Mouse (Mus musculus): ENCODE data around the gene Cd81. TPM values are rescaled to one million over a fixed set of nuclear protein-coding genes. Genes with fewer than 3 reads are reported as not detected.

The Cd81 gene
- polyA plus RNA-seq, 1 experiment from 2014 or later: 765 TPM

GRCm38 (mm10) chr7:143008996-143009665 lies 43.4 kb upstream of the Cd81 start:
- Histone ChIP-seq H3K4me3 (ENCODE audit: low read length) (peak overlapping the region; percentile 2; the same call in 1 of the 2 replicates), H3K9me3 (ENCODE audit: control insufficient read depth, low read length) (no peaks in the 10 kb centered on the region), H3K9ac (ENCODE audit: low read length) (peak overlapping the region; percentile 33), H3K4me2 (ENCODE audit: low read depth, low read length) (peak overlapping the region; percentile 40), H3K27ac (ENCODE audit: low read length) (peak overlapping the region; percentile 99), H3K4me1 (replicated peaks; ENCODE audit: control insufficient read depth, insufficient read depth, low read length) (peaks cover 71% of the 10 kb centered on the region), H3K36me3 (ENCODE audit: control insufficient read depth, insufficient read depth, low read length) (no peaks in the 10 kb centered on the region), H3K27me3 (ENCODE audit: control insufficient read depth, insufficient read depth, low read depth, low read length) (no peaks in the 10 kb centered on the region)
- 20% methylated on average over 3 of the region's 4 CpGs for WGBS
- peak; percentile 80 for ATAC-seq (ENCODE audit: low read depth)

DNA sequence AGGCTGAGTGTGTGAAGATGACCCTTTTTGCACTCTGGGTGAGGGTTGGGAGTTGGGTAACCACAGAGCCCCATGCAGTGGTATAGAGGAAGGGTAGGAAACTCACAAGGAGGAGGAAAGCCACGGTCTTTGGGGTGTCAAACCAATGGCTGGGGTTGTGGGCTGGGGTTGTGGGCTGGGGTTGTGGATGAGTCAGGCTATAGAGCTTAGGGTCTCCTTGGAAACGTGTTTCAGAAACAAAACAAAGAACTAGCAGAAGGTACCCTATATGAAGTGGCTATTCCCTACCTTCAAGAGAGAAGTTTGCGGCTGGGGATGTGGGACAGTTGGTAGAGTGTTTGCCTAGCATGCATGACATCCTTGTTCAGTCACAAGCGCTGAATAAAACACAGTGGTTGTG lies 42.5 kb upstream of the Cd81 start:
- Histone ChIP-seq H3K9me3 (ENCODE audit: control insufficient read depth, low read length) (no peaks in the 10 kb centered on the region), H3K4me1 (replicated peaks; ENCODE audit: control insufficient read depth, insufficient read depth, low read length) (peaks cover 74% of the 10 kb centered on the region), H3K9ac (ENCODE audit: low read length) (no peak overlapping the region), H3K4me2 (ENCODE audit: low read depth, low read length) (no peak overlapping the region), H3K36me3 (ENCODE audit: control insufficient read depth, insufficient read depth, low read length) (no peaks in the 10 kb centered on the region), H3K4me3 (ENCODE audit: low read length) (no peak overlapping the region), H3K27ac (ENCODE audit: low read length) (peak overlapping the region; percentile 99), H3K27me3 (ENCODE audit: control insufficient read depth, insufficient read depth, low read depth, low read length) (no peaks in the 10 kb centered on the region)
- WGBS: 74% methylated on average over 4 of the region's 4 CpGs
- ATAC-seq (ENCODE audit: low read depth): no peak

DNA sequence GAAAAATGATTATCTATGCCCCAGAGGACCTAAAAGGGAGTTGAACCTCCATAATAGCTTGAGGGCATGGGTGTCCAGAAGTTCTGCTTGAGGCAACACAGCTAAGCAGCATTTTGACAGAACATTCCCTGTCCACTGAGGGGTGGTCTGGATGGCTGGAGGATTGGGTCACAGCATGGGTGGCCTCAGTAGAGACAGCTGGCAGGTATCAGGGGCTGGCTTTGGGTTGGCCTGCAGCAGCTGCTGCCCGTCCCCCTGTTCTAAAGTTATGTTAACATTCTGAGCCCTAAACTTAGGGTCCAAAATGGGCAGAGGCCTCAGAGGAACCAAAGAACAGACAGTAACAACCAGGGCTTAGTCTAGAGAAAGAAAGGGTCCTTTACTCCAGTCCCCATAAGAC lies 41.3 kb upstream of the Cd81 start:
- no peak overlapping the region for H3K4me3 ChIP-seq (ENCODE audit: low read length)
- no peaks in the 10 kb centered on the region for H3K36me3 ChIP-seq (ENCODE audit: control insufficient read depth, insufficient read depth, low read length)
- ATAC-seq (ENCODE audit: low read depth): no peak
- no peak overlapping the region for H3K27ac ChIP-seq (ENCODE audit: low read length)
- H3K4me2 ChIP-seq (ENCODE audit: low read depth, low read length): no peak overlapping the region
- no peak overlapping the region for H3K9ac ChIP-seq (ENCODE audit: low read length)
- H3K4me1 ChIP-seq (replicated peaks; ENCODE audit: control insufficient read depth, insufficient read depth, low read length): peaks cover 80% of the 10 kb centered on the region
- no peaks in the 10 kb centered on the region for H3K9me3 ChIP-seq (ENCODE audit: control insufficient read depth, low read length)
- 61% methylated on average over 1 of the region's 1 CpGs for WGBS
- no peaks in the 10 kb centered on the region for H3K27me3 ChIP-seq (ENCODE audit: control insufficient read depth, insufficient read depth, low read depth, low read length)

DNA sequence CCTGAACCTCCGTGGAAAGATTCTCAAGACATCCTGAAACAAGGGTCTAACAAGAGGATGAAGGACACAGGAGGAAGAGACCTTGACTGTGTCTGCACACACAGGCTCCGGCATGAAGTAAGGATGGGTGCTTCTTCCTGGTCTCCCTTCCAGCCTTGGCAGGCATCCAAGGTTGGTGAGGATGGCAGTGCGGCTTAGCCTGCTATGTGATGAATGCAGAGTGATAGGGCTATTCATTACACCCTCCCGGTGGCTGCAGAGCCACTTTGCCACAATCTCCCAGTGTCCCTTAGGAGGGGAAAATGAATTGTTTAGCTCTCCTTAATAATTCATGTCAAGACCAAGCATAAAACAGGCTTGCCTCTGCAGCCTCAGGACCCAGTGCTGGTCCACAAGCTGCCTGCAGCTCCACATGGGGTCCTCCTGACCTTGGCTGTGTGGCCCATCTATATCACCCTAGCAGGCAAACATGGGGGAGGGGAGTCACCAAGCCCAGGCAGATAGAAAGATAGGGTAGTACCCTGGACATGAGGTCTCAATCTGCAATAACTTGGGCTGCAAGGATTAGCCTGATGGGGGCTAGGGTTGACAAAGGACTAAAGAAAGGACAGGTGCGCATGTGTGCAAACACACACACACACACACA lies 40.2 kb upstream of the Cd81 start:
- H3K4me1 ChIP-seq (replicated peaks; ENCODE audit: control insufficient read depth, insufficient read depth, low read length): peaks cover 82% of the 10 kb centered on the region
- H3K27ac ChIP-seq (ENCODE audit: low read length): peak overlapping the region; percentile 58
- no peaks in the 10 kb centered on the region for H3K36me3 ChIP-seq (ENCODE audit: control insufficient read depth, insufficient read depth, low read length)
- no peak overlapping the region for H3K4me3 ChIP-seq (ENCODE audit: low read length)
- H3K9ac ChIP-seq (ENCODE audit: low read length): no peak overlapping the region
- H3K9me3 ChIP-seq (ENCODE audit: control insufficient read depth, low read length): no peaks in the 10 kb centered on the region
- ATAC-seq (ENCODE audit: low read depth): no peak
- WGBS: 50% methylated on average over 5 of the region's 5 CpGs
- H3K4me2 ChIP-seq (ENCODE audit: low read depth, low read length): no peak overlapping the region
- H3K27me3 ChIP-seq (ENCODE audit: control insufficient read depth, insufficient read depth, low read depth, low read length): no peaks in the 10 kb centered on the region

DNA sequence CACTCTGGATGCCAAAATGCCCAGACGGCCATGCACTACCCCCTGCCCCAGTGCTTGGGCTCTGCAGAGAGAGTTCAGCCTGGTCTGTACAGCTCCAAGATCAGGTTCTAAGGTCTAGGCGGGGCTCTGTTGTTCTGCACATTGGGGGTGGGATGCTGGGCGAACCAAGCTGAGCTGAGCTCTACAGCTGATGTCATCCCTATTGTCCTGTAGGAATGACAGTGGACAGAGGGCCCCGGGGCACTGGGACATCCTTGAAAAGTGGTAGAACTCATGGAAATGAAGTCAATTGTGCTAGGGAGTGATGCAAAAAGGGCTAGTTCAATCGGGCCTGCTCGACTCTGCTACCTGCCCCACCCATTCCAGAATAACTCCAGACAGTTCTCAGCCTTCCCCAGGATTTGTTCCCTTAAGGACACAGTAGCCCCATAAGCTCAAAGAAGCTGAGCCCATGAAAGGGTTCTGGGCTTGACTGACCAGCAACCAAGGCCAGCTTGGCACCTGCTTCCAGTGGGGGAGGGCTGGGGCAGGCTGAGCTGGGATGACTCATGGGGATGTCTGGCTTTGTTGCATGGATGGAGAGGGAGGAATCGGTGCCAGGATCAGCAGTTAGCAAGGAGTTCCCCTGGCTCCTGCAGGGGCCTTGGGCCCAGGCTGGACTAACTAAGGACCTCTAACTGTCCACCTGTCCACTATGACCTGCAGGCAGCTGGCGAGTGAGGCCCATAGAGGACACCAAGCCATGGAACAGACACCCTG lies 38.9 kb upstream of the Cd81 start:
- no peaks in the 10 kb centered on the region for H3K27me3 ChIP-seq (ENCODE audit: control insufficient read depth, insufficient read depth, low read depth, low read length)
- no peak overlapping the region for H3K4me2 ChIP-seq (ENCODE audit: low read depth, low read length)
- 65% methylated on average over 8 of the region's 8 CpGs for WGBS
- no peaks in the 10 kb centered on the region for H3K36me3 ChIP-seq (ENCODE audit: control insufficient read depth, insufficient read depth, low read length)
- no peak overlapping the region for H3K4me3 ChIP-seq (ENCODE audit: low read length)
- no peaks in the 10 kb centered on the region for H3K9me3 ChIP-seq (ENCODE audit: control insufficient read depth, low read length)
- ATAC-seq (ENCODE audit: low read depth): no peak
- H3K27ac ChIP-seq (ENCODE audit: low read length): peak overlapping the region; percentile 56
- H3K4me1 ChIP-seq (replicated peaks; ENCODE audit: control insufficient read depth, insufficient read depth, low read length): peaks cover 71% of the 10 kb centered on the region
- no peak overlapping the region for H3K9ac ChIP-seq (ENCODE audit: low read length)

DNA sequence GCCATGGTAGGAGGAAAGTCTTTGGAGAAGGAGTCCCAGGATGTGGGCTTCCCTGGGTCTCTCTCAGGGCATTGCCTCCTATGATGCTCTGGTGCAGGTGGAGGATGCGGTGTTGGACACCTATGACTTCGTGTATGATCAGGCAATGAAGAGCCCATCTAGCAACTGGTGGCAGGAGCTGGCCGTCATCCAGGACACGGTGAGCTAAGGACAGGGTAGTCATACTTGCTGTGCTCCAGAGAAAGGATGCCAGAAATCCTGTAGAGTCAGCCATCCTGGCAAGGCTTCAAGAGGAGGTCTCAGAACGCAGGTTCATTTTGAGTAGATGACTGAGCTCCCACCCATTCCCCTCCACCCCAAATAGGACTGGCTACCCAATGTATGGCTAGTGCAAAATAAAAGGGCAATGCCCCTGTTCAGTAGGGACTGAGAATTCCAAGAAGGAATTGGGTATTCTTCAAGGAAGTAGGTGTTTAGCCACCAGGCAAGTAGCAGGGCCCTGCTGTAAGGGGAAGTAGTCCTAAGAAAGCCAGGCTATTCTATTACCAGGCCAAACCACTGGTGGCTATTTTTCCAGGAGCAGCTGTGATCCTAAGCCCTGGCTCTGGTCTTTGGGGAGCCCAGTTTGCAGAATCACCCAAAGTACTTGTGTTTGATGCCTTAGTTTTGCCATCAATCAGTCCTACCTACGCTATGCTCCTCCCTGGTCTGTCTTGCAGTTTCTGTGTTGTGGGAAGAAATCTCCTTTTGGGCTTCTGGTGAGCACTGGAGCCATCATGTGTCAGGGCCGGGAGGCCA lies 37.5 kb upstream of the Cd81 start:
- Histone ChIP-seq H3K9ac (ENCODE audit: low read length) (no peak overlapping the region), H3K4me1 (replicated peaks; ENCODE audit: control insufficient read depth, insufficient read depth, low read length) (peaks cover 58% of the 10 kb centered on the region), H3K36me3 (ENCODE audit: control insufficient read depth, insufficient read depth, low read length) (no peaks in the 10 kb centered on the region), H3K4me3 (ENCODE audit: low read length) (no peak overlapping the region), H3K9me3 (ENCODE audit: control insufficient read depth, low read length) (no peaks in the 10 kb centered on the region), H3K27me3 (ENCODE audit: control insufficient read depth, insufficient read depth, low read depth, low read length) (no peaks in the 10 kb centered on the region), H3K4me2 (ENCODE audit: low read depth, low read length) (no peak overlapping the region), H3K27ac (ENCODE audit: low read length) (peak overlapping the region; percentile 92)
- 74% methylated on average over 7 of the region's 7 CpGs for WGBS
- ATAC-seq (ENCODE audit: low read depth): no peak

- Histone ChIP-seq H3K27ac (ENCODE audit: low read length) (peak overlapping the region; percentile 92), H3K4me1 (replicated peaks; ENCODE audit: control insufficient read depth, insufficient read depth, low read length) (peaks cover 50% of the 10 kb centered on the region), H3K4me3 (ENCODE audit: low read length) (no peak overlapping the region), H3K36me3 (ENCODE audit: control insufficient read depth, insufficient read depth, low read length) (no peaks in the 10 kb centered on the region), H3K27me3 (ENCODE audit: control insufficient read depth, insufficient read depth, low read depth, low read length) (no peaks in the 10 kb centered on the region), H3K9me3 (ENCODE audit: control insufficient read depth, low read length) (no peaks in the 10 kb centered on the region), H3K9ac (ENCODE audit: low read length) (peak overlapping the region; percentile 21; the same call in 1 of the 2 replicates), H3K4me2 (ENCODE audit: low read depth, low read length) (peak overlapping the region; percentile 35)
- 0% methylated on average over 1 of the region's 1 CpGs for WGBS
- peak; percentile 92 for ATAC-seq (ENCODE audit: low read depth)
Measured at GRCm38 (mm10) chr7:143015755-143016423, 36.6 kb upstream of the Cd81 start.

GRCm38 (mm10) chr7:143016424-143017142 lies 36.0 kb upstream of the Cd81 start:
- Histone ChIP-seq H3K4me3 (ENCODE audit: low read length) (no peak overlapping the region), H3K27ac (ENCODE audit: low read length) (peak overlapping the region; percentile 92), H3K4me1 (replicated peaks; ENCODE audit: control insufficient read depth, insufficient read depth, low read length) (peaks cover 44% of the 10 kb centered on the region), H3K36me3 (ENCODE audit: control insufficient read depth, insufficient read depth, low read length) (no peaks in the 10 kb centered on the region), H3K9me3 (ENCODE audit: control insufficient read depth, low read length) (no peaks in the 10 kb centered on the region), H3K9ac (ENCODE audit: low read length) (peak overlapping the region; percentile 21; the same call in 1 of the 2 replicates), H3K4me2 (ENCODE audit: low read depth, low read length) (peak overlapping the region; percentile 35), H3K27me3 (ENCODE audit: control insufficient read depth, insufficient read depth, low read depth, low read length) (no peaks in the 10 kb centered on the region)
- peak; percentile 47 for ATAC-seq (ENCODE audit: low read depth)
- WGBS: 45% methylated on average over 9 of the region's 9 CpGs
